Mouse (Mus musculus) limb, embryonic 15.5 days (tissue): ENCODE results near the gene Fgfr2. TPM values are rescaled to one million over a fixed set of nuclear protein-coding genes. Genes with fewer than 3 reads are reported as not detected.

Experiments used
- ATAC-seq: fragments of 200-750 bp; cut with Nextera tagmentation; 2 replicates; pipeline ENCODE4 v1.8.0; 2017; ENCODE audit warnings: low read depth, moderate TSS enrichment; ENCODE audit not compliant: insufficient number of reproducible peaks, low FRiP score, low TSS enrichment
- H3K27ac ChIP-seq: fragments of 300-500 bp; sonication (generic); 2 replicates; pipeline ENCODE4 v1.5.1; 2015; ENCODE audit warnings: moderate library complexity, mild to moderate bottlenecking, inconsistent platforms
- H3K27me3 ChIP-seq: fragments of 300-500 bp; sonication (generic); 2 replicates; pipeline ENCODE4 v1.6.1; 2015; ENCODE audit warnings: inconsistent platforms
- H3K36me3 ChIP-seq: fragments of 300-500 bp; sonication (generic); 2 replicates; pipeline ENCODE4 v1.6.1; 2015; ENCODE audit warnings: inconsistent platforms
- H3K4me1 ChIP-seq: fragments of 300-500 bp; sonication (generic); 2 replicates; pipeline ENCODE4 v1.6.1; 2015; ENCODE audit warnings: inconsistent platforms
- H3K4me2 ChIP-seq: fragments of 300-500 bp; sonication (generic); 2 replicates; pipeline ENCODE4 v1.6.1; 2015; ENCODE audit warnings: mild to moderate bottlenecking, inconsistent platforms
- H3K4me3 ChIP-seq: fragments of 300-500 bp; sonication (generic); 2 replicates; pipeline ENCODE4 v1.5.1; 2015; ENCODE audit warnings: mild to moderate bottlenecking, inconsistent platforms
- H3K9ac ChIP-seq: fragments of 300-500 bp; sonication (generic); 2 replicates; pipeline ENCODE4 v1.6.1; 2015; ENCODE audit warnings: inconsistent platforms
- H3K9me3 ChIP-seq: fragments of 300-500 bp; sonication (generic); 2 replicates; pipeline ENCODE4 v1.6.1; 2016; ENCODE audit warnings: inconsistent platforms
- WGBS: fragments of 180-500 bp; shearing (Covaris S2); methylation state at CpG from one replicate; pipeline ENCODE4 v1.1.7; 2015; 5-methylcytosine and 5-hydroxymethylcytosine counted together
- polyA plus RNA-seq: library from polyadenylated mRNA; unstranded; fragments of >200 nt; fragmentation: Nextera tagmentation; extraction: Ambion mirVana; gene quantifications from 2 replicates; pipeline ENCODE4 v1.2.1, GENCODE M21; 2015

The Fgfr2 gene
- polyA plus RNA-seq, 1 experiment from 2014 or later, result 101 TPM

- Histone ChIP-seq H3K4me2 (no peak overlapping the region), H3K4me1 (0 out of 2 replicates have a peak, but pooled peaks cover 3% of the 10 kb centered on the region), H3K9ac (no peak overlapping the region), H3K27me3 (no peaks in the 10 kb centered on the region), H3K9me3 (no peaks in the 10 kb centered on the region), H3K27ac (no peak overlapping the region), H3K36me3 (no peaks in the 10 kb centered on the region), H3K4me3 (no peak overlapping the region)
- ATAC-seq, result no peak
- 70% methylated on average over 4 of the region's 4 CpGs for WGBS
These were observed 2564.6 kb downstream of the Fgfr2 start for GRCm38 (mm10) chr7:130558592-130558991.

DNA sequence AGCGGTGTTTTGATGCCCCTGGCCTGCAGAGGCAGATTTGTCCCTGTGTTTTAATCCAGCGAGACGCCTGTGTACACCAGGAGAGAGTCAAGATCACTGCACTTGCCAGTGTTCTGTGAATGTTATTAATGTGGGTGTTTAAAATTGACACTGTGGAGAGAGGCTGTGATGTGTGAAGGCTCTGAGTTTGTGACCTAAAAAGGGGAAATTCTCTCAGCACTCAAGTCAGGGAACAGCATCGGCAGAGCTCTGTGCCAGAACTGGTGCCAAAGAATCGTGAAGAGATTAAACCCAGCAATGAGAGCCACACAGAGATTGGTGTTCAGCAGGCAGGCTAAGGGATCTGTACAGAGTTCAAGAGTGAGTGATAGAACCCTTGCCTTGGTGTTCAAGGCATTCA, 2567.6 kb downstream of the Fgfr2 start:
- Histone ChIP-seq H3K4me1 (0 out of 2 replicates have a peak, but pooled peaks cover 6% of the 10 kb centered on the region), H3K9me3 (no peaks in the 10 kb centered on the region), H3K27me3 (no peaks in the 10 kb centered on the region), H3K4me3 (no peak overlapping the region), H3K27ac (no peak overlapping the region), H3K9ac (no peak overlapping the region), H3K4me2 (no peak overlapping the region), H3K36me3 (no peaks in the 10 kb centered on the region)
- ATAC-seq, result no peak
- WGBS, result 57% methylated on average over 5 of the region's 5 CpGs

GRCm38 (mm10) chr7:130553321-130553720, 2569.8 kb downstream of the Fgfr2 start:
- H3K9me3 ChIP-seq, result no peaks in the 10 kb centered on the region
- no peak overlapping the region for H3K4me2 ChIP-seq
- no peak overlapping the region for H3K27ac ChIP-seq
- no peaks in the 10 kb centered on the region for H3K27me3 ChIP-seq
- no peak overlapping the region for H3K4me3 ChIP-seq
- ATAC-seq, result no peak
- H3K4me1 ChIP-seq, result 0 out of 2 replicates have a peak, but pooled peaks cover 6% of the 10 kb centered on the region
- no peak overlapping the region for H3K9ac ChIP-seq
- WGBS, result 52% methylated on average over 4 of the region's 4 CpGs
- H3K36me3 ChIP-seq, result no peaks in the 10 kb centered on the region

DNA sequence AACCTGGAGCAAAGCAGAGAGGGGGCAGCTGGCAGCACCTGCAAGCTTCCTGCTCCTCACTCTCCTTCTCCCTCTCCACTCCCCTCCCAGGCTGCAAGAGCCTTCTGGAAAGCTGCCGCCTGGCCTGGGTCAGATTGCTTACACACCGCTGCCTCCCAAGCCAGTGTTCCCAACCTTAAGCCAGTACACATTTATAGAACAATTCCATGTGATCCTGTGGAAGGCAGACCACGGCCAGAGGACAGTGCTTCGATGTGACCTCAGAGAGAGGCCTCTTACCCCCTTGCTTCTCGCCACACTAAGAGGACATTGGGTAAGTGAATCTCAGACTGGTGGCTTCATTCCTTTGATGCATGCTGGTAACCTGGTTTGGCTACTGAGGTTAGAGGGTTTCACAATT, 2570.4 kb downstream of the Fgfr2 start:
- Histone ChIP-seq H3K4me1 (0 out of 2 replicates have a peak, but pooled peaks cover 6% of the 10 kb centered on the region), H3K9me3 (no peaks in the 10 kb centered on the region), H3K4me2 (no peak overlapping the region), H3K36me3 (no peaks in the 10 kb centered on the region), H3K9ac (no peak overlapping the region), H3K4me3 (no peak overlapping the region), H3K27me3 (no peaks in the 10 kb centered on the region), H3K27ac (no peak overlapping the region)
- ATAC-seq, result no peak
- WGBS, result 54% methylated on average over 5 of the region's 5 CpGs

- no peaks in the 10 kb centered on the region for H3K27me3 ChIP-seq
- peak overlapping the region; percentile 71 for H3K4me2 ChIP-seq
- H3K9me3 ChIP-seq, result no peaks in the 10 kb centered on the region
- H3K4me1 ChIP-seq, result peaks cover 20% of the 10 kb centered on the region
- WGBS, result 78% methylated on average over 12 of the region's 12 CpGs
- H3K9ac ChIP-seq, result no peak overlapping the region
- no peak for ATAC-seq
- H3K4me3 ChIP-seq, result peak overlapping the region; percentile 95
- peak overlapping the region; percentile 100 for H3K27ac ChIP-seq
- H3K36me3 ChIP-seq, result peaks cover 23% of the 10 kb centered on the region
These were observed 2575.4 kb downstream of the Fgfr2 start for GRCm38 (mm10) chr7:130547635-130548175.

GRCm38 (mm10) chr7:130546791-130547484, 2576.2 kb downstream of the Fgfr2 start:
- peak overlapping the region; percentile 95 for H3K4me3 ChIP-seq
- peak overlapping the region; percentile 100 for H3K27ac ChIP-seq
- peak overlapping the region; percentile 71 for H3K4me2 ChIP-seq
- peaks cover 20% of the 10 kb centered on the region for H3K4me1 ChIP-seq
- ATAC-seq, result peak; percentile 91
- H3K36me3 ChIP-seq, result peaks cover 28% of the 10 kb centered on the region
- peak overlapping the region; percentile 98 for H3K9ac ChIP-seq
- H3K9me3 ChIP-seq, result no peaks in the 10 kb centered on the region
- under 1% methylated on average over 84 of the region's 84 CpGs for WGBS
- H3K27me3 ChIP-seq, result no peaks in the 10 kb centered on the region

GRCm38 (mm10) chr7:130546421-130546790, 2576.7 kb downstream of the Fgfr2 start:
- Histone ChIP-seq H3K27ac (peak overlapping the region; percentile 100), H3K36me3 (peaks cover 33% of the 10 kb centered on the region), H3K27me3 (no peaks in the 10 kb centered on the region), H3K9ac (peak overlapping the region; percentile 98), H3K4me3 (peak overlapping the region; percentile 95), H3K9me3 (no peaks in the 10 kb centered on the region), H3K4me2 (peak overlapping the region; percentile 71), H3K4me1 (peaks cover 20% of the 10 kb centered on the region)
- ATAC-seq, result no peak
- 4% methylated on average over 7 of the region's 7 CpGs for WGBS

DNA sequence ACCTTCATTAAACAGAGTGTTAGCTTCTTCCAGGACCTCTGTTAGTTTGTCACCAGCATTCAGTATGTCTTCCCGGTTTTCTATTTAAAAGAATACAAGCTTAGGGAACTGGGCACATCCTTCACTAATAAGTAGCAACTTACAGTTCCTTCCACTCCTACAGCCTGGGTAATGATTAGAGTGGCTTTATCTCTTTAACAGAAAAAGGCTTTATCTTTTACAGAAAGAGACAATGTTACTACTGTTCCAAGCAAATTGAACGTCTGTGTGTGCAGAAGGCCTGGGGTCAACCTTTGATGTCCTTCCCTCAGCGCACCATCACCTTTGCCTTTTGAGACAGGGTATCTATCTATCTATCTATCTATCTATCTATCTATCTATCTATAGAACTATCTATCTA, 2577.3 kb downstream of the Fgfr2 start:
- Histone ChIP-seq H3K4me2 (peak overlapping the region; percentile 71), H3K36me3 (peaks cover 36% of the 10 kb centered on the region), H3K4me1 (peaks cover 20% of the 10 kb centered on the region), H3K27ac (no peak overlapping the region; the same call in 1 of the 2 replicates), H3K27me3 (no peaks in the 10 kb centered on the region), H3K9ac (peak overlapping the region; percentile 98; the same call in 1 of the 2 replicates), H3K9me3 (no peaks in the 10 kb centered on the region), H3K4me3 (peak overlapping the region; percentile 95)
- 57% methylated on average over 3 of the region's 3 CpGs for WGBS
- no peak for ATAC-seq

- Histone ChIP-seq H3K36me3 (peaks cover 38% of the 10 kb centered on the region), H3K4me3 (peak overlapping the region; percentile 95; the same call in 1 of the 2 replicates), H3K27ac (no peak overlapping the region), H3K4me2 (peak overlapping the region; percentile 71; the same call in 1 of the 2 replicates), H3K4me1 (peaks cover 20% of the 10 kb centered on the region), H3K9ac (no peak overlapping the region), H3K27me3 (no peaks in the 10 kb centered on the region), H3K9me3 (no peaks in the 10 kb centered on the region)
- WGBS, result 89% methylated on average over 5 of the region's 5 CpGs
- no peak for ATAC-seq
These were observed 2577.7 kb downstream of the Fgfr2 start for GRCm38 (mm10) chr7:130545401-130545800.

GRCm38 (mm10) chr7:130543181-130543580, 2580.0 kb downstream of the Fgfr2 start:
- no peak overlapping the region for H3K9ac ChIP-seq
- no peak overlapping the region for H3K4me2 ChIP-seq
- WGBS, result 89% methylated on average over 4 of the region's 4 CpGs
- H3K4me3 ChIP-seq, result no peak overlapping the region
- no peak for ATAC-seq
- no peaks in the 10 kb centered on the region for H3K27me3 ChIP-seq
- H3K36me3 ChIP-seq, result peaks cover 59% of the 10 kb centered on the region
- H3K9me3 ChIP-seq, result no peaks in the 10 kb centered on the region
- peaks cover 20% of the 10 kb centered on the region for H3K4me1 ChIP-seq
- H3K27ac ChIP-seq, result no peak overlapping the region

DNA sequence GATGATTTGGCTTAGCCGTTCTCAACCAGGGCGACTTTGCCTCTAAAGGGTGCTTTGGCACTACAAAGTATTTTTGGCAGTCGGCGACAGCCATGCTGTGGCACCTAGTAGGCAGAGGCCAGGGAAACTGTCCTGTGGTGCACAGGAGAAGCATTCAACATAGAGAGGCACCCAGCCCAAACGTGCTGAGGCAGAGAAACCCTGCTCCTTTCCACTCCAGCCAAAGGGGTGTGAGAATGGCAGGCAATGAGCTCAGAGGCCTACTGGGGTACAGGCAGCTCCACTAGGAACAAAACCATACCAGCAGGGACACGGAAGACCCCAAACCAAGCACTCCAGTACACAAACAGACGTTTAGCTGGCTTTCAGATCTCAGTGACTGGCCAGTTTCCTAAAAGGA, 2583.0 kb downstream of the Fgfr2 start:
- Histone ChIP-seq H3K4me1 (peaks cover 4% of the 10 kb centered on the region; the same call in 1 of the 2 replicates), H3K9ac (no peak overlapping the region), H3K4me2 (no peak overlapping the region), H3K36me3 (peaks cover 86% of the 10 kb centered on the region), H3K9me3 (no peaks in the 10 kb centered on the region), H3K27me3 (no peaks in the 10 kb centered on the region), H3K27ac (no peak overlapping the region), H3K4me3 (no peak overlapping the region)
- 83% methylated on average over 7 of the region's 7 CpGs for WGBS
- ATAC-seq, result no peak

DNA sequence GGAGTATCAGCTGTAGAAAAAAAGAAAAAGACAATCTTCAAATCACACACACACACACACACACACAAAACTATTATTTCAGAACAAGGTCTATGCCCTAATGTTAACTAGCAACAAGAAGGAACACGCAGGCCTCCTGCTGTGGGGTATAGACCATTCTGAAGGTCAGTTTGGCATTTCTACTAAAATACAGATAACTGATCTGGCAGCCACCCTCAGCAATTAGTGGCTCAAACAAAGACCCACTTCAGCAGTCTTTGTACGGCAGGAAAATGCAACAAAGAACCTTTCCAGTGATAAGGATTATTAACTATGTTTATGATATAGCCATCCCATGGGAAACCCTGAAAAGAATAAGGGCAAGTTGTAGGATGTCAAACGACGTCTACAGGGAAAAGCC, 2586.1 kb downstream of the Fgfr2 start:
- Histone ChIP-seq H3K36me3 (peaks cover 78% of the 10 kb centered on the region), H3K4me1 (no peaks in the 10 kb centered on the region), H3K27me3 (no peaks in the 10 kb centered on the region), H3K9ac (no peak overlapping the region), H3K27ac (no peak overlapping the region), H3K4me3 (no peak overlapping the region), H3K9me3 (no peaks in the 10 kb centered on the region), H3K4me2 (no peak overlapping the region)
- 88% methylated on average over 4 of the region's 4 CpGs for WGBS
- no peak for ATAC-seq
